Mouse (Mus musculus): ENCODE results near the gene Aurkaip1.

Aurkaip1 gene

DNA sequence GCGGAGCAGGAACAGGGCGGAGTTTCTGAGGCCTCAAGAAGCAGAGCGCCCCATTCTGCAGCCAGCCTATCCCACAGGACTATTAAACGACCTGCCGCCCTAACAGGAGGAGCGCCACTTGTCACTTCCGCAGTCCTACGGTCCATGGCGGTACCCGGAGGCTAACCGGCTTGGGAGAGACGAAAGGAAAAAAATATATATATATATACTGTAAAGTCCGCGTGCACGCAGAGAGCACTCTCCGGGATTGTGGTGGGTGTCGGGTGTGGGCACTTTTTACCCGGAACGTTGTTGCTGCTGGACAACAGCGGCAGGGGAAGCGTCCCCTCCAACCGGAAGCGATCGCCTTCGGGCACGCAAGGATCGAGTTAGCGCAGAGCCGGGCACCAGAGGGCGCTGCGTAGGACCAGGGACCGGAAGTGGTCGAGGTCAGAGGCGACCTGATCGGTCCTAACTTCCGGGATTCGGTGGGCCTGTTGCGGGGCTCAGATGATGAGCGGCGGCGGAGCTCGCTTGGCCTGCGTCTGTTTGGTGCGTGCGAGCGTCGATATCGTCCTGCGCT lies at the start of gene Aurkaip1:
Gene Aurkaip1 (plus strand): TSS at position 68 of the 562 bp plus-strand sequence.
- in situ Hi-C loops (cut with MboI, MseI), result no loop called here

DNA sequence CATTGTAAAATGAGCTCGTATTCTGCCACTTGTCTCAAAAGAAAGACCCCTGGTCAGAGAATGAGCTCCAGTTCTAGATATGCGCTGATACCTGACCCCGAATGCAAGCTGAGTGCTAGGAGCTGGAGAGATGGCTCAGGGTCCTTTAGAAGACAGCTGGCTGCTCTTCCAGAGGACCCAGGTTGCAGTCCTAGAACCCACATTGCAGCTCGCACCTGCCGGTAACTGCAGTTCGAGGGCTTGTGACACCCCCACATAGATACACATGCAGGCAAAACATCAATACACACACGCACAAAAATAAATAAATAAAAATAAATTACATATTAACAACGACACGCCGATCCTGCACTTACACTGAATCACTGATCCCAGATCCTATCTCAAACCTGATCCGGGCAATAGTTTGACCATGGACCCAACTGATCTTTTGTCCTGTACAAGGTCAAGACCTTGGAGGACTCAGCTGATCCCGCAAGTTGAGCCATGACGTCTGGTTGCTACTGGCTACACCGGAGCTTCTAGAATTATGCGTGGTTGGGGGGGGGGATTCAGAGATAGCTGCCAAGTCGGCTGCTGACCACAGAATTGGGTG lies 47.5 kb upstream of the Aurkaip1 start:
- in situ Hi-C loops (cut with MboI, MseI), result no loop called here

DNA sequence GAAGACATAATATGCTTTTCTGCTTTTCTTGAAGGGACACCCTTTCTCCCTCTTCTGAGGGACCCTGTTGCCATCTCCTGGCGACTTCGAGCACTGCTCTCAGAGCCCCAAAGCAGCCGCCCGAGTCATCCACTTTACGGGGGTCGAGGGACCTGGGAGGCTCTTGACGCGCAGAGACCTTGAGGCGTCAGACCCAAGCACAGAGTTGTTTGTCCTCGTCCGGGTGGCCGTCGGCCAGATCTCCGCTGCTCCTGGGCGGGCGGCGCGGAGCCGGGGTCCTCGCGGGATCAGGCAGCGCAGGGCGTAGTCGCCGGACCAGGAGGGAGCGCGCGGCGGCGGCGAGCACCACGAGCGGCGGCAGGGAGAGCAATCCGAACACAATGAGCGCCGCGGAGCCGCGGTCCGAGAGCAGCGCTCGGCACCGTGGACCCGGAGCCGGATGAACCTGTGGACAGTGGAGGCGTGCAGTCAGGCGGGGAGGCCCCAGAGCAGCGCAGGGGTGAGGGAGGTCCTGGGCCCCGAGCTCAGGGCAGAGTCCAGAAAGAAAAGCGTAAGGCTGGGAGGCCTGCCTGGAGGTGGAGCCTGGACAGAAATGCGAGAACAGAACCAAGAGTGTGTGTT lies 46.9 kb upstream of the Aurkaip1 start:
- in situ Hi-C loops (cut with MboI, MseI), result no loop called here

DNA sequence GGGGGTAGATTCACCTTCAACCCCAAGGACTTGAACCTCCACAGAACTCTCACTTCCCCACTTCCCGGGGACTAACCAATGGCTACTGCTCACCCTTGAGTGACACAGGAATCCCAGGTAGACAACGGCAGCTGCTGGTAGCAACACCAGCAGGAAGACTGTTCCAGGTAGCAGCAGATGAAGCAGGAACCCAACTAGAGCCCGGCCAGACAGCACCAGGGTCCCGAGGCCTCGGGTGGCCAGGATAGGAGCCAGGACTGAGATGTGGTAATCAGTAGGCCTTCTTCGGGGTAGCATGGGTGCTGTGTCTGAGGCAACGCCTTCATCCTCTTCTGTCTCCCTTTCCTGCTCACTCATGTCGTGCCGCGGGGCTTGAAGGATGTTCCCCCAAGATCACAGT lies 45.8 kb upstream of the Aurkaip1 start:
- in situ Hi-C loops (cut with MboI, MseI), result loop anchor here (5.0 kb wide), 1 partner anchor 48 kb away; no protein-coding TSS in a partner anchor

DNA sequence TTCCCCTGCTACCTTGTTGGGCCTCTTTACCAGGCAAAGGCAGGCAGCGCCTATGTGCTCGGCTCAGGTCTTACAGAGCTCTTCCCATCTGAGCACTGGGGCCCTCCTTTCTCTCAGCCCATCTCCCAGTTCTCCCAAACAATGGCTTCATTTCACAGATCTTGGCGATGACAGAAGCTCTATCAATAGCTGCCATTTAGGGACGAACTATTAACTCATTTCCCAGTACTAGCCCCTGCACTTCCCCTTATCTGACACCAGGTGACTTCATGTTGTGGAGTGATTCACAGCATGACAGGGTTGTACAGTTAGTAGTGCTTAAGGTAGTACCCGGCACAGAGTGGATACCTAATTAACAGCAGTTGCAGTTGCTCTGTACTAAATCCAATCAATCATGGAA lies 45.3 kb upstream of the Aurkaip1 start, which contains the start of gene Tmem88b:
Gene Tmem88b (minus strand): TSS at position 56 of the 400 bp plus-strand sequence.
- in situ Hi-C loops (cut with MboI, MseI), result loop anchor here (5.0 kb wide), 1 partner anchor 49 kb away; no protein-coding TSS in a partner anchor

DNA sequence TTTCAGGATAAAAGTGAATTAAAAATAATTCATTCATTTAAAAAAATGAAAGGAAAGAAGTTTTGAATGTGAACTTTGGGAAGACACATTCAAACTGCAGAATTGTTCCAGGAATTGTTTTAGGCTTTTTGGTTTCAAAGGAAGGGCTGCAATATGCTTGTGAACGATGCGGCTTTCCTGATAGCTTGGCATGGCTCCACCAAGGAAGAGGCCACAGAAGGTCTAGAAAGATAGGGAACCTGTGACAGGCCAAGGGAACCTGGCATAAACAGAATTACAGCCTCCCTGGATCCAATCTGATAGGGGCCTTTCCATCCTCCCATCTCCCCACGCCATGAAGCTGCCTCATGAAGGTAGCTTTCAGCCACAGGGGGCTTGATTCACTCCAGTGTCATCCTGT lies 42.8 kb upstream of the Aurkaip1 start:
- in situ Hi-C loops (cut with MboI, MseI), result loop anchor here (5.0 kb wide), 1 partner anchor 51 kb away; no protein-coding TSS in a partner anchor

DNA sequence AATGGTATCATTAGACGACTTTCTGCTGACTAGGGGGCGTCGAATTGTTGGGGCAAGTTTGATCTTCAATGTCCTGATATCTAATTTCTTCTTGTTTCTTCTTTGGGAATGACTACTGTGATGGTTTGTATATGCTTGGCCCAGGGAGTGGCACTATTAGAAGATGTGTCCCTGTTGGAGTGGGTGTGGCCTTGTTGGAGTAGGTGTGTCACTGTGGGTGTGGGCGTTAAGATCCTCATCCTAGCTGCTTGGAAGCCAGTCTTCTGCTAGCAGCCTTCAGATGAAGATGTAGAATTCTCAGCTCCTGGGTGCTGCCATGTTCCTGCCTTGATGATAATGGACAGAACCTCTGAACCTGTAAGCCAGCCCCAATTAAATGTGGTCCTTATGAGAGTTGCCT lies 42.2 kb upstream of the Aurkaip1 start:
- in situ Hi-C loops (cut with MboI, MseI), result loop anchor here (5.0 kb wide), 1 partner anchor 52 kb away; no protein-coding TSS in a partner anchor

DNA sequence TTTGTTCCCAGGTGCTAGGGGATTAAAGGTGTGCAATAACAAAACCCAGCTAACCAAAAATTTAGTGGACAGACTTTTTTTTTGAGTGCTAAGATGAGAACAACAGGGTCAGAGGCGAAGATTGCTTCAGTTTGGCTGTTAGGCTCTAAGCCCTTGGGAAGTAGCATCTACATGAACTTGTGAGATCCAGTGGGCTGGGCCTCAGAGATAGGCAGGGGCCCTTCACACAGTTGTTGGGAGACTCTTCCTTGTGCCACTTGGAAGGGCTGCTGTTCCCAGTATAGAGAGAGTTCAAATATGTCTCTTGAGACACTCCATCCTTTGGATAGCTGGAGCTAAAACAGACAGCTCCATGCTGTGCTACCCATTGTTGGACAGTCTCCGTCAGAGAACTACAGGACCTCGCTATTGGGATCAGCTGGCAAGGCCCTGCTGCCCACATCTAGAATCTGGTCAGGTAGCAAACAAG lies 41.0 kb upstream of the Aurkaip1 start, which contains the start of gene Ankrd65:
Gene Ankrd65 (plus strand): TSS at position 419 of the 469 bp plus-strand sequence.
- in situ Hi-C loops (cut with MboI, MseI), result no loop called here

DNA sequence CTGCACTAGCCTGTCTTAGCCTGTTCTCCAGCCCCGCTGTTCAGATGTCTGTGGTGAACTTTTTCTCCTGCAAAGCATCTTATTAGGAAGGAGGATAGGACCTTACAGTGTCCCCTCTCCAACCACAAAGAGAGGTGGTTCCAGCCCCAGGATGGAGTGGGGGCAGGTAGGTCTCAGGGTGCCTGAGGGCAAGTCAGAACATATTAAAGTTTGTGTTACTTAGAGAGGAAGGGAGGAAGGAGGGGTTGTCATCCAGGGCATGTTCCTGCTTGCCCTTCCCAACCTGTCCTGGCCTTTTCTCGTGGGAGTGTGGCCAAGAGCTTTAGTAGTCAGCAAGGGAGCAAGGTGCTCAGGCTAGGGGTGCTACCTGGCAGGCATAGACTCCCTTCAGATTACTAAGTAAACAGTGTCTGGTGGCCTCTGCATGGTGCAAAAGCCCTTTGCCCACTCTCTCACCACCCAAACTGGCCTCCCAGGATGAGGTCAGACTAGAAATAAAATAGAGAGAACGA lies 40.4 kb upstream of the Aurkaip1 start:
- in situ Hi-C loops (cut with MboI, MseI), result no loop called here

DNA sequence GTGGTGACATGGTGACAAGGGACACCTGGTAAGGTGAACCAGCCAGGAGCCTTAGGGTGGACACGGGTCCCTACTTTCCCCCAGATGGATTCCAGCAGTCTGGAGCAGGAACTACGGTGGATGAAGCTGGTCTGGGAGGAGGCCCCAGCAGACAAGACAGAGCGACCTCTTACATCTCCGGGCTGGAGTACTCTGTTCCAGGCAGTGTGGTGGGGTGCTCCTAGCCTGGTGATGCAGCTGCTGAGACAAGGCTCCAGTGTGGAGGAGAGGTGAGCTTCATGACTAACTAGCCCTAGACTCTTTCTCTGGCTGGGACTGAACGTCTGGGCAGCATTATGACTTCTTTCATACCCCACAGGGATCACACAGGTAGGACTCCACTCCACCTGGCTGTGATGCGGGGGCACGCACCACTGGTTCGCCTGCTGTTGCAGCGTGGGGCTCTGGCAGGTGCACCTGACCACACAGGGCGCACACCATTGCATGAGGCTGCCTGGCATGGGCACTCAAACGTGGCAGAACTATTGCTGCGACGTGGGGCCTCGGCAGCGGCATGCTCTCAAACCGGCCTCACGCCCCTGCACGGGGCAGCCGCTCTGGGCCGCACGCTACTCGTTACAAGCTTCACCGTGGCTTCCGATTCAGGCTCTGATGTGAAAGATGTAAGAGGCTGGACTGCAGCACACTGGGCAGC lies 39.7 kb upstream of the Aurkaip1 start:
- in situ Hi-C loops (cut with MboI, MseI), result no loop called here

DNA sequence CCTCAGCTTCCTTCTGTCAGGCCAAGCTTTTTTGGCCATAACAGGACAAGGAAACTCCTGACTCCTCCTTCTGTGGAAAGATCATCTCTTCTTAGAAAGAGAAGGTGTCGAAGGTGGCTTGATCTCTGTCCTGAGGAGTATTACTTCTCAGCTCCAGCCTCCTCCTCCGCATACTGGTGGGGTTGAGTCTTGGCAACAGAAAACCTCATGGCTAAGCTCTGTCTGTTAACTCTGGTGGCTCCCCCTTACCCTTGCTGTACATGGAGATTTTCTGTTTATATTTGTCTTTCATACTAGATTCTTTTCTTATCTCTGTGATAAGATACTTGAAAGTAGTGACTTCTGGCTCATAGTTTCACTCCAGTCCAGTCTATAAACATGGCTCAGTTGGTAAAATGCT lies 37.3 kb upstream of the Aurkaip1 start:
- in situ Hi-C loops (cut with MboI, MseI), result no loop called here

DNA sequence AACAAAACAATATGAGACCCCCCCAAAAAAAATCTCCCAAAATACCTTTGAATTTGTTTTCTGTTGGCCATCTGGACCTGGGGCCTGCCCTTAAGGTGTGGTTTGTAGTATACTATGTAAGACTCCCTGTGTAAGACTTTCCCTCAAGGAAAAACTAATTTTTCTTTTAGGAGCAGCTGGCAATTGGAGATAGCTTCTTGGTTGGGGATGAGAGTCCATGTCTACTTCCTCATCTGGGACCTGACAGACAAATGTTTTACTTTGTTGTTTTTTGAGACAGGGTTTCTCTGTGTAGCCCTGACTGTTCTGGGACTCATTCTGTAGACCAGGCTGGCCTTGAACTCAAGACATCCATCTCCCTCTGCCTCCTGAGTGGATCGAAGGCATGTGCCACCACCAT lies 29.0 kb upstream of the Aurkaip1 start:
- in situ Hi-C loops (cut with MboI, MseI), result no loop called here

DNA sequence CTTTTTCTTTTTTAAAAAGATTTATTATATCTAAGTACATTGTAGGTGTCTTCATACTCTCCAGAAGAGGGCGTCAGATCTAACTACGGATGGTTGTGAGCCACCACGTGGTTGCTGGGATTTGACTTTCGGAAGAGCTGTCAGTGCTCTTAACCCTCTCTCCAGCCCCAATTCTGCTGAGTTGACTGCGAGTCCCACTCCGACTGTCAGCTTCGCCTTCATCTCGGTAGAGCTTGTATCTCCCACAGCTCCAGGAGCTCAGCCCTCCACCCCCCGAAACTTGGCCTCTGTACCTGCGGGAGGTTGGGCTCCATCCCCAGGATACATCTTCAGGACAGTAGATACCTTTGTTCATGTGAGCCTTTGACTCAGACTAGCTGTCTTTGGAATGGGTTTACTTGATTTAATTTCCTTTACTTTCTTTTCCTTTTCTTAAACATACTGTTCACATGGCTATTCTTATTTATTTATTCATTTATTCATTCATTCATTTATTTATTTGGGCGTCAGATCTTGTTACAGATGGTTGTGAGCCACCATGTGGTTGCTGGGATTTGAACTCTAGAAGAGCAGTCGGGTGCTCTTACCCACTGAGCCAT lies 28.2 kb upstream of the Aurkaip1 start, which contains the start of gene Mrpl20:
Gene Mrpl20 (plus strand): TSS at position 138 of the 599 bp plus-strand sequence.
- in situ Hi-C loops (cut with MboI, MseI), result no loop called here

DNA sequence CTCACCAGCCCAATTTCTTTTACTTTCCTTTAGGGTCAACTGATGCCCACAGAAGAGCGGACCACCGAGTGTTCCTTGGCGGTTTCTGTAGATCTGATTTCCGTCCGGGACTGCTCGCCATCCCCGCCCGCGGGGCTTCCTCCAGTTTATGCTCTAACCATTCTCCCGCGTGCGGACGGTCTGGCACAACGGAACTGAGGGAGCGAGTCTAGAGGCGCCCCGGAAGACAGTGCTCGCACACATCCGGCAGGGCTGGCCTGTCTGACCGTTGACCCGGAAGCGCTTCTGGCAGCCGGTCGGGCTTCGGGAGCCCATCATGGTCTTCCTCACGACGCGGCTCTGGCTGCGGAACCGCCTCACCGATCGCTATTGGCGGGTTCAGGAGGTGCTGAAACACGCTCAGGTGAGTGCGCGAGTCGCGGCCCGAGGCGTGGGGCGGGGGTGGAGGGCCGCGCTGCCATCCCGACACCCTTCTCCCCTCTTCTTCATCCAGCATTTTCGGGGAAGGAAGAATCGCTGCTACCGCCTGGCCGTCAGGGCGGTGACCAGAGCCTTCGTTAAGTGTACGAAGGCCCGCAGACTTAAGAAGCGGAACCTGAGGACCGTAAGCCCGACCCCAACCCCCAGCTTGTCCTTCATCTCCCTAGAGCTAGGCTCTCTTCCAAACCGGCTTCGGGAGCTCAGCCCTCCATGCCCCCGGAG lies 27.6 kb upstream of the Aurkaip1 start:
- in situ Hi-C loops (cut with MboI, MseI), result no loop called here

DNA sequence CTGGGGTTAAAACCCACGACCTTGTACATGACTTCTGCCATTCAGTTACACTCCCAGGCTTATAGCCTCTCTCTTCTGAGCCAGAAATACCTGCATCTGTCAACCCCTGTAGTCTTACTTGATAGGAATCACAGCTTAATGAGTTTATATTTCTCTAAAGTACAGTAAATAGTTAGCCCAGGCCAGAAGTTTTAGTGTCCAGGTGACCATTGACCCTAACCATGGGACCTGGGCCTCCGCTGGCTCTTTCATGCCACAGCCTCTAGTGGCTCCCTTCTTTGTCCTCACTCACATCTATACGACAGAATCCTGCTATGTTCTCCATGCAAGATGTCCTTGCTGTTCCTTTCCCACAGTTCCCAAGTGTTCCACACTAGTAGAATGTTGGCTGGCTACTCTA lies 23.2 kb upstream of the Aurkaip1 start:
- in situ Hi-C loops (cut with MboI, MseI), result no loop called here

DNA sequence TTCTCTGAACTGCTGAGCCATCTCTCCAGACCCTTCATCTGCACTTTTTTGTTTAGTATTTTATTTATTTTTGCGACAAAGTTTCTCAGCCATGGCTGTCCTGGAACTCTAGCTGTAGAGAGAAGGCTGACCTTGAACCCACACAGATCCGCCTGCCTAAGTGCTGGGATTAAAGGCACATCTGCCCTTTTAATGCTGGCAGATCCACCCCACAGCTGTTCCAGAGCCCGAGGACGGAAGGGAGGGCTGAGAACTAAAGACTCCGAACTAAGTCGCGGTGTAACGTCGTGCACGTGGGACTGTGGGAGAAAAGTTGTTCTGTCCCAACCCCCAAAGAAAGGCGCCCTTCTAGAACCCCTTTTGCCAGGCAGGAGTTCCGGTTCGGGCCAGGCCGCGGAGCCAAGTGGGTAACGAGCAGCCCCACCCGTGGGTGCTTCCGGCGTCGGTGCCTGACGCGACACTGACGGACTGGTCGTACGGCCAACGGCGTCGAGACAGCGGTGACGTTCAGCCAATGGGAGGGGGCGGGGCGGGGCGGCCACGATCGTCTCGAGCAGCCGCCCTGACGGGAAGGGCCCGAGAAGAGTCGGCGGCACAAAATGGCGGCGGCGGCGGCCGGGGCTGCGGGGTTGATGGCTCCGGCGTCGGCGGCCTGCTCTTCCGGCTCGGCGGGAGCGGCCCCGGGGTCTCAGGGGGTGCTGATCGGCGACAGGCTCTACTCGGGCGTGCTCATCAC lies 19.0 kb upstream of the Aurkaip1 start, which contains the start of gene Ccnl2:
Gene Ccnl2 (plus strand): TSS at position 561 of the 736 bp plus-strand sequence.
- in situ Hi-C loops (cut with MboI, MseI), result no loop called here

DNA sequence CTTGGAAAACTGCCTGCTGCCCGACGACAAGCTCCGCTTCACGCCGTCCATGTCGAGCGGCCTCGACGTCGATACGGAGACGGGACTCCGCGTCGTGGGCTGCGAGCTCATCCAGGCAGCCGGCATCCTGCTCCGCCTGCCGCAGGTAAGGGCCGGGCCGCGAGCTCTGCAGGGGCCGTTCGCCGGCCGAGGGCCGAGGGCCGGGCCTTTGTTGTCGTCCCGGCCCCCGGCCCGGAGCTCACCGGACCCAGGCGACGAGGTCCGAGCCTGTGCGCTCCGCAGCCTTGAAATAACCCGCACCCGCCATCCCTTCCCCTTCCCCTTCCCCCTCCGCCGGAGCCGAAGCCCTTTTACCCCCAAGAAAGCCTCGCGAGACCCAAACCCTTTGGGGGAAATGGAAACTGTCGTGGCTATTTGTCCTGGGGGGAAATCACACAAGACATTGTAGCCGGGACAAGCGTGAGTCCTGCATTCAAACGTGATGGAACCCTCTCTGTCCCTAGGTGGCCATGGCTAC lies 18.3 kb upstream of the Aurkaip1 start:
- in situ Hi-C loops (cut with MboI, MseI), result no loop called here

DNA sequence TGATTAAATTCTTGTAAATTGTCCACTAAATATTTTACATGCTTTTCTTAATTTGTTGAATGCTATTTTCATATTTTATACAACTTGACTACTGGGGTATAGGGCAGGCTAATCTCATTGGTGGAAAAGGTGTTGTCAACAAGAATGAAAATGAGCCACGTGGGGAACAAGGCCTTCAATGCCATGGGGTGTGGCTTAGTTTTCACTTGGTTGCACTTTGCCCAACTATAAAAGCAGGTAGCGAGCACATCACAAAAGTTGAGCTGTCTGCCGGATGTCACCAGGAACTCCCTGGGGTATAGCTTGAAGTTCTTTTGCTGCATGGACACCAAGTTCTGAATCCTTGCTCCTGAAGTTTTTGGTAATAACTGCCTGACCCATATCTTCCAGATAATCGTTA lies 13.5 kb upstream of the Aurkaip1 start:
- in situ Hi-C loops (cut with MboI, MseI), result no loop called here

DNA sequence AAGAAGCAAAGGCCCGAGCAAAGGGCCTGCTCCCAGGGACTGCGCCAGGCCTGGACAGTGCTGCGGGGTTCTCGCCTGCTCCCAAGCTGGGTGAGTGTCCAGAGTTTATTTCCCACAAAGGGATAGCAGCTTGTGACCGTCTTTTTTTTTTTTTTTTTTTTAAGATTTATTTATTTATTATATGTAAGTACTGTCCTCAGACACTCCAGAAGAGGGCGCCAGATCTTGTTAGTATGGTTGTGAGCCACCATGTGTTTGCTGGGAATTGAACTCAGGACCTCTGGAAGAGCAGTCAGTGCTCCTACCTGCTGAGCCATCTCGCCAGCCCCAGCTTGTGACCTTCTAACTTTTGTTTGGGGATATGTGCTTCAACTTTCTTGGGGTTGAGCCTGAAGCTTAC lies 10.0 kb upstream of the Aurkaip1 start:
- in situ Hi-C loops (cut with MboI, MseI), result no loop called here

DNA sequence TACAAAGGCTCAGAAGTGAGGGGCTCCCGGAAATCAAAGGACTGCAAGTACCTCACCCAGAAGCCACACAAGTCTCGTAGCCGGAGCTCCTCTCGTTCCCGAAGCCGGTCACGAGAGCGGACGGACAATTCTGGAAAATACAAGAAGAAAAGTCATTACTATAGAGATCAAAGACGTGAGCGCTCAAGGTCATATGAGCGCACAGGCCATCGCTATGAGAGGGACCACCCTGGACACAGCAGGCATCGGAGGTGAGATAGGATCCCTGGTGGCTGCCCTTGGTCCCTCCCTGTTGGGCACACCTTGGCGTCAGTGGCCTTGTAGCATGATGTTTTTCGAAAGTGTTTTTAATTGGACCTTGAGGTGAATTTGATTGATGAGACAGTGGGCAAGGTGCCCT lies 7.6 kb upstream of the Aurkaip1 start:
- in situ Hi-C loops (cut with MboI, MseI), result no loop called here
